Mouse (Mus musculus) intestine, embryonic 14.5 days (tissue): ENCODE data around the gene Galnt10. TPM values are rescaled to one million over a fixed set of nuclear protein-coding genes. Genes with fewer than 3 reads are reported as not detected.

Experiments
- ATAC-seq: fragments of 200-750 bp; cut with Nextera tagmentation; replicated peaks from 2 replicates; pipeline ENCODE4 v1.8.0; 2017; ENCODE audit warnings: low read depth, moderate number of reproducible peaks, moderate TSS enrichment, moderate library complexity; ENCODE audit not compliant: low FRiP score, low TSS enrichment
- DNase-seq: peaks from one replicate; pipeline ENCODE4 v3.0.0-alpha.2; 2018; ENCODE audit warnings: low spot score
- H3K27ac ChIP-seq: fragments of 300-500 bp; sonication (generic); 2 replicates; pipeline ENCODE4 v1.5.1; 2014; ENCODE audit warnings: low read depth, mild to moderate bottlenecking, control low read depth
- H3K27me3 ChIP-seq: fragments of 300-500 bp; sonication (generic); replicated peaks from 2 replicates; pipeline ENCODE4 v1.6.1; 2014; ENCODE audit warnings: low read length, control low read depth; ENCODE audit not compliant: control insufficient read depth, insufficient read depth
- H3K36me3 ChIP-seq: fragments of 300-500 bp; sonication (generic); 2 replicates; pipeline ENCODE4 v1.6.1; 2014; ENCODE audit warnings: low read length, control low read depth; ENCODE audit not compliant: control insufficient read depth, insufficient read depth
- H3K4me1 ChIP-seq: fragments of 300-500 bp; sonication (generic); replicated peaks from 2 replicates; pipeline ENCODE4 v1.6.1; 2014; ENCODE audit warnings: low read length, control low read depth, mixed read lengths; ENCODE audit not compliant: control insufficient read depth, insufficient read depth
- H3K4me2 ChIP-seq: fragments of 300-500 bp; sonication (generic); 2 replicates; pipeline ENCODE4 v1.6.1; 2014; ENCODE audit warnings: low read length
- H3K4me3 ChIP-seq: fragments of 300-500 bp; sonication (generic); 2 replicates; pipeline ENCODE4 v1.5.1; 2014; ENCODE audit warnings: low read depth, low read length, control low read depth, mixed read lengths
- H3K9ac ChIP-seq: fragments of 300-500 bp; sonication (generic); 2 replicates; pipeline ENCODE4 v1.6.1; 2014; ENCODE audit warnings: mild to moderate bottlenecking, low read length
- H3K9me3 ChIP-seq: fragments of 300-500 bp; sonication (generic); 2 replicates; pipeline ENCODE4 v1.6.1; 2016; ENCODE audit warnings: low read length, control low read depth; ENCODE audit not compliant: control insufficient read depth
- WGBS: fragments of 180-500 bp; shearing (Covaris S2); extraction: QIAGEN DNeasy Blood & Tissue Kit; methylation state at CpG from one replicate; pipeline ENCODE4 v1.1.7; 2014; 5-methylcytosine and 5-hydroxymethylcytosine counted together
- polyA plus RNA-seq: library from polyadenylated mRNA; unstranded; fragments of >200 nt; fragmentation: Nextera tagmentation; extraction: Ambion mirVana; gene quantifications from 2 replicates; pipeline ENCODE4 v1.2.1, GENCODE M21; 2014

The Galnt10 gene
- polyA plus RNA-seq, 1 experiment from 2014 or later, result 12.5 TPM

DNA sequence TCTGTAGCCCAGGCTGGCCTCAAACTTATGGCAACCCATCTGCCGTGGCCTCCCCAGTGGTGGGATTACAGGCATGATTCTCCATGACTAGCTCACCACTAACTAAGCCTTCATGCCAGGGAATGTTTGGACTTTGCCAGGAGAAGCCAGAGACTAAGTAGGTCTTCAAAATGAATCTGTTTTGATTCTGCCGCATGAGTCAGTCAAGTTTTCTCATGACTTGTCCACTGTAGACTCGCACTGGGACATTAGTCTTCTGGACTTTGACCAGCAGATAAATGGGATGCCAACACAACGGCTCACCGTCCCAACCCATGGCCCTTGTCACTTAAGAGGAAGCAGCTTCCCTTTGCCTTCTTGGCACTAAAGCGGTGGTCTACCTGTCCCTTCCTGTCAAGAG is 49.2 kb downstream of the Galnt10 start:
- Histone ChIP-seq H3K9me3 (no peaks in the 10 kb centered on the region), H3K9ac (no peak overlapping the region), H3K4me2 (no peak overlapping the region), H3K27ac (no peak overlapping the region), H3K4me3 (no peak overlapping the region), H3K4me1 (peaks cover 11% of the 10 kb centered on the region), H3K36me3 (no peaks in the 10 kb centered on the region), H3K27me3 (no peaks in the 10 kb centered on the region)
- no peak for DNase-seq
- WGBS, result 95% methylated on average over 6 of the region's 6 CpGs
- ATAC-seq, result no peak

GRCm38 (mm10) chr11:57696207-57696676 is 51.0 kb downstream of the Galnt10 start:
- WGBS, result 38% methylated on average over 17 of the region's 17 CpGs
- no peaks in the 10 kb centered on the region for H3K27me3 ChIP-seq
- no peak overlapping the region for H3K9ac ChIP-seq
- H3K27ac ChIP-seq, result no peak overlapping the region
- ATAC-seq (no peak), DNase-seq (no peak)
- H3K4me3 ChIP-seq, result no peak overlapping the region
- no peaks in the 10 kb centered on the region for H3K9me3 ChIP-seq
- peaks cover 11% of the 10 kb centered on the region for H3K4me1 ChIP-seq
- no peak overlapping the region for H3K4me2 ChIP-seq
- no peaks in the 10 kb centered on the region for H3K36me3 ChIP-seq

- H3K9ac ChIP-seq, result no peak overlapping the region
- H3K27me3 ChIP-seq, result no peaks in the 10 kb centered on the region
- no peak overlapping the region for H3K4me2 ChIP-seq
- no peaks in the 10 kb centered on the region for H3K9me3 ChIP-seq
- H3K36me3 ChIP-seq, result no peaks in the 10 kb centered on the region
- 52% methylated on average over 5 of the region's 5 CpGs for WGBS
- ATAC-seq (no peak), DNase-seq (no peak)
- H3K27ac ChIP-seq, result no peak overlapping the region
- no peak overlapping the region for H3K4me3 ChIP-seq
- peaks cover 11% of the 10 kb centered on the region for H3K4me1 ChIP-seq
These were observed 51.6 kb downstream of the Galnt10 start for GRCm38 (mm10) chr11:57696807-57697251.

- ATAC-seq, result no peak
- no peaks in the 10 kb centered on the region; the same call in 1 of the 2 replicates for H3K9me3 ChIP-seq
- H3K9ac ChIP-seq, result no peak overlapping the region
- H3K4me2 ChIP-seq, result no peak overlapping the region
- no peak overlapping the region for H3K27ac ChIP-seq
- no peaks in the 10 kb centered on the region for H3K36me3 ChIP-seq
- no peak for DNase-seq
- H3K27me3 ChIP-seq, result no peaks in the 10 kb centered on the region
- no peak overlapping the region for H3K4me3 ChIP-seq
- 90% methylated on average over 7 of the region's 7 CpGs for WGBS
- H3K4me1 ChIP-seq, result peaks cover 11% of the 10 kb centered on the region
These were observed 54.9 kb downstream of the Galnt10 start for GRCm38 (mm10) chr11:57700114-57700513.

DNA sequence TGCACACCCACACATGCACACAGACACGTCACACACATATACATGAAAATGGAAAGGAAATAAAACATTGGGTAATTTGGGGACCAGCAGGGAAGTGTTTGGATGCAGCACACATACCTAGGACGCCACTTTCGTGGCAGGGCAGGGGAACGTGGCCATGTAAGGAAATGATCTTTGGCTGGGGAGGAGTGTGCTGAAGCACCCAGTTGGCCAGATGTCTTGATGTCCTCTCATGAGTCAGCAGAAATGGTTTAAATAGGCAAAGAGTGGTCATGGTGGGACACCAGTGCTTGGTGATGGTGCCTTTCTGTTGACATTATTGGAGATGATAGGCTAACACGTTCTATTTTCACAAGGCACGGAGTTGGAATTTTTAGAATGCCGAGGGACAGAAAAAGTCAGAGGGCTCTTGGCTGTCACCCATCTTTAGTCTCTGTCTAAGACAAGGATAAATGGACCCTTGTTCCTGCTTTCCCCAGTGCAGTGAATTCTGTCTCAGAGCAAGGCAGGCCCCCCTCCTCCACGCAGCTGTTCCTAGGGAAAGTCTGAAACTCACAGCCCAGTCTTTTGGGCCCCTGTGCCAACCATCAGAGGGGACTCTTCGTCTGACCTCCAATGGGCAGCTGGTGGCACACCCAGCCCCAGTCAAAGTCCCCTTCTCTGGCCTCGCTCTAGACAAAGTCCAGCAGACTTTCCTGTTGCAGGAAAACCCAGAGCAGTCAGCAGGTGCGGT is 56.1 kb downstream of the Galnt10 start:
- no peak for ATAC-seq
- H3K27me3 ChIP-seq, result no peaks in the 10 kb centered on the region
- no peak overlapping the region for H3K9ac ChIP-seq
- WGBS, result 75% methylated on average over 11 of the region's 11 CpGs
- no peak overlapping the region for H3K4me3 ChIP-seq
- H3K4me2 ChIP-seq, result no peak overlapping the region
- no peaks in the 10 kb centered on the region; the same call in 1 of the 2 replicates for H3K9me3 ChIP-seq
- DNase-seq, result no peak
- peaks cover 8% of the 10 kb centered on the region for H3K4me1 ChIP-seq
- H3K27ac ChIP-seq, result no peak overlapping the region
- no peaks in the 10 kb centered on the region for H3K36me3 ChIP-seq

- Histone ChIP-seq H3K36me3 (no peaks in the 10 kb centered on the region), H3K4me3 (no peak overlapping the region), H3K4me2 (no peak overlapping the region), H3K9ac (no peak overlapping the region), H3K4me1 (peaks cover 3% of the 10 kb centered on the region; the same call in 1 of the 2 replicates), H3K27me3 (no peaks in the 10 kb centered on the region), H3K9me3 (peaks cover 3% of the 10 kb centered on the region; the same call in 1 of the 2 replicates), H3K27ac (no peak overlapping the region)
- DNase-seq (no peak), ATAC-seq (no peak)
- WGBS, result 62% methylated on average over 5 of the region's 5 CpGs
These were observed 56.7 kb downstream of the Galnt10 start for GRCm38 (mm10) chr11:57701956-57702355.

- ATAC-seq (no peak), DNase-seq (no peak)
- Histone ChIP-seq H3K9ac (no peak overlapping the region), H3K4me2 (no peak overlapping the region), H3K4me3 (no peak overlapping the region), H3K27me3 (no peaks in the 10 kb centered on the region), H3K27ac (no peak overlapping the region), H3K4me1 (no peaks in the 10 kb centered on the region), H3K36me3 (no peaks in the 10 kb centered on the region), H3K9me3 (peaks cover 3% of the 10 kb centered on the region; the same call in 1 of the 2 replicates)
- 76% methylated on average over 1 of the region's 1 CpGs for WGBS
These were observed 61.4 kb downstream of the Galnt10 start for GRCm38 (mm10) chr11:57706620-57707019.

DNA sequence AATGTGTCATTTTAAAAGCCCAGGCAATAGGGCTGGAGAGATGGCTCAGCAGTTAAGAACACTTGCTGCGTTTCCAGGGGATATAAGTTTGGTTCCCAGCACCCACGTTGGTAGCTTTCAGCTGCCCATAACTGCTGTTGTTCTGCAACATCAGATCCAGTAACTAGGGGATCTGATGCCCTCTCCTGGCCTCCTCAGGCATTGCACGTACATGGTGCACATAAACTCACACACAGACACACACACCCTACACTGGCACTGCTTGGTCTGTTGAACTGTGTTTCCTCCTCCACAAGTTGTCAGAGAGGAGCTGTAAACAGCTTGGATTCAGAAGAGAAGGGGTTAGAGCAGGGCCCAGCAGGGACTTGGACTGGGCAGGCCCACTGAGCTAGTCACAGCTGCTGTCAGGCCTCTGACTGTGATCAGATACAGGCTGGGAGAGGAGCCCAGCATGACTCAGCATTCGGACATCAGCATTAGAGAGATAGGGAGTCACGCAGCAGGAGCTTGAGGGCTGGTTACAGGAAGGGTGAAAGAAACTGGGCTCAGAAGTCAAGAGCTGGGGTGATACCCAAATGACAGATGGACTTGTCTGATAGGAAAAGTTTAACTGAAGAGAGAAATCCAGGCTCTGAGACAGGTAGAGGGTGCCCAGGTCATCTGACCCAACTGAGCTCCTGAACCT is 62.0 kb downstream of the Galnt10 start:
- Histone ChIP-seq H3K27me3 (no peaks in the 10 kb centered on the region), H3K4me2 (no peak overlapping the region), H3K27ac (no peak overlapping the region), H3K4me1 (no peaks in the 10 kb centered on the region), H3K36me3 (no peaks in the 10 kb centered on the region), H3K4me3 (no peak overlapping the region), H3K9ac (no peak overlapping the region), H3K9me3 (peaks cover 3% of the 10 kb centered on the region; the same call in 1 of the 2 replicates)
- DNase-seq (no peak), ATAC-seq (no peak)
- 94% methylated on average over 5 of the region's 5 CpGs for WGBS
